Mouse (Mus musculus) E14TG2a.4 (cell line): ENCODE results near the gene Gm20388.

Experiments used
- H3K27me3 ChIP-seq: 2 replicates; pipeline ENCODE4 v1.6.1; 2014; ENCODE audit warnings: low read length, control low read depth; ENCODE audit not compliant: insufficient read depth
- H3K36me3 ChIP-seq: 2 replicates; pipeline ENCODE4 v1.6.1; 2014; ENCODE audit warnings: low read length, control low read depth; ENCODE audit not compliant: insufficient read depth
- H3K4me1 ChIP-seq: replicated peaks from 2 replicates; pipeline ENCODE4 v1.6.1; 2014; ENCODE audit warnings: low read depth, low read length, control low read depth
- H3K4me3 ChIP-seq: replicated peaks from 2 replicates; pipeline ENCODE4 v1.5.1; 2014; ENCODE audit warnings: mild to moderate bottlenecking, low read length
- H3K9me3 ChIP-seq: 2 replicates; pipeline ENCODE4 v1.6.1; 2014; ENCODE audit warnings: low read length, control low read depth
- CTCF ChIP-seq: conservative IDR thresholded peaks from 2 replicates; pipeline ENCODE4 v1.5.1; 2014; ENCODE audit warnings: low read length
- NANOG ChIP-seq: IDR thresholded peaks from 2 replicates; pipeline ENCODE4 v1.6.1; 2014; ENCODE audit warnings: borderline replicate concordance, low read length, mixed read lengths
- POU5F1 ChIP-seq: IDR thresholded peaks from 2 replicates; pipeline ENCODE4 v1.6.1; 2014; ENCODE audit warnings: low read length, borderline replicate concordance

Gene Gm20388

GRCm38 (mm10) chr8:119911258-119911962, 769 bp downstream of the Gm20388 start:
- TF ChIP-seq POU5F1 (no peak), NANOG (no peak), CTCF (no peak)
- Histone ChIP-seq H3K4me1 (peaks cover 81% of the 10 kb centered on the region), H3K9me3 (no peaks in the 10 kb centered on the region), H3K27me3 (no peaks in the 10 kb centered on the region), H3K36me3 (peaks cover 28% of the 10 kb centered on the region), H3K4me3 (peak overlapping the region; percentile 96)

- no peak for TF ChIP-seq POU5F1
- TF ChIP-seq CTCF = no peak
- TF ChIP-seq NANOG = no peak
- H3K27me3 ChIP-seq = no peaks in the 10 kb centered on the region
- H3K9me3 ChIP-seq = no peaks in the 10 kb centered on the region
- H3K36me3 ChIP-seq = peaks cover 41% of the 10 kb centered on the region
- peak overlapping the region; percentile 96 for H3K4me3 ChIP-seq
- H3K4me1 ChIP-seq = peaks cover 83% of the 10 kb centered on the region
These were observed 2.0 kb downstream of the Gm20388 start for GRCm38 (mm10) chr8:119912643-119913042.

- Histone ChIP-seq H3K9me3 (no peaks in the 10 kb centered on the region), H3K36me3 (peaks cover 46% of the 10 kb centered on the region), H3K27me3 (no peaks in the 10 kb centered on the region), H3K4me3 (peak overlapping the region; percentile 96), H3K4me1 (peaks cover 83% of the 10 kb centered on the region)
- TF ChIP-seq NANOG (no peak), POU5F1 (no peak), CTCF (no peak)
These were observed 2.5 kb downstream of the Gm20388 start for GRCm38 (mm10) chr8:119913181-119913580.

GRCm38 (mm10) chr8:119914161-119914560, 3.5 kb downstream of the Gm20388 start:
- H3K9me3 ChIP-seq = no peaks in the 10 kb centered on the region
- peaks cover 82% of the 10 kb centered on the region for H3K4me1 ChIP-seq
- H3K4me3 ChIP-seq = peak overlapping the region; percentile 96
- TF ChIP-seq CTCF (no peak), POU5F1 (no peak), NANOG (no peak)
- H3K27me3 ChIP-seq = no peaks in the 10 kb centered on the region
- peaks cover 54% of the 10 kb centered on the region for H3K36me3 ChIP-seq

- Histone ChIP-seq H3K27me3 (no peaks in the 10 kb centered on the region), H3K4me3 (peak overlapping the region; percentile 96), H3K36me3 (peaks cover 62% of the 10 kb centered on the region), H3K9me3 (no peaks in the 10 kb centered on the region), H3K4me1 (peaks cover 82% of the 10 kb centered on the region)
- no peak for TF ChIP-seq POU5F1
- TF ChIP-seq NANOG = no peak
- no peak for TF ChIP-seq CTCF
These were observed 4.7 kb downstream of the Gm20388 start for GRCm38 (mm10) chr8:119915298-119915697.

- peaks cover 92% of the 10 kb centered on the region for H3K4me1 ChIP-seq
- H3K27me3 ChIP-seq = no peaks in the 10 kb centered on the region
- H3K4me3 ChIP-seq = peak overlapping the region; percentile 27
- TF ChIP-seq NANOG (no peak), CTCF (no peak), POU5F1 (no peak)
- no peaks in the 10 kb centered on the region for H3K9me3 ChIP-seq
- peaks cover 73% of the 10 kb centered on the region for H3K36me3 ChIP-seq
These were observed 5.7 kb downstream of the Gm20388 start for GRCm38 (mm10) chr8:119916237-119916892.

GRCm38 (mm10) chr8:119917415-119917814, 6.8 kb downstream of the Gm20388 start:
- TF ChIP-seq CTCF (no peak), NANOG (no peak), POU5F1 (no peak)
- Histone ChIP-seq H3K36me3 (peaks cover 79% of the 10 kb centered on the region), H3K4me3 (no peak overlapping the region), H3K4me1 (peaks cover 94% of the 10 kb centered on the region), H3K9me3 (no peaks in the 10 kb centered on the region), H3K27me3 (no peaks in the 10 kb centered on the region)

GRCm38 (mm10) chr8:119918155-119918567, 7.5 kb downstream of the Gm20388 start:
- no peak overlapping the region for H3K4me3 ChIP-seq
- peaks cover 82% of the 10 kb centered on the region for H3K36me3 ChIP-seq
- peaks cover 92% of the 10 kb centered on the region for H3K4me1 ChIP-seq
- no peaks in the 10 kb centered on the region for H3K9me3 ChIP-seq
- no peaks in the 10 kb centered on the region for H3K27me3 ChIP-seq
- no peak for TF ChIP-seq NANOG
- no peak for TF ChIP-seq POU5F1
- TF ChIP-seq CTCF = no peak

GRCm38 (mm10) chr8:119923259-119923658, 12.6 kb downstream of the Gm20388 start:
- Histone ChIP-seq H3K4me3 (0 out of 2 replicates have a peak overlapping the region, but pooled peaks have one; percentile 13), H3K27me3 (no peaks in the 10 kb centered on the region), H3K36me3 (peaks cover 89% of the 10 kb centered on the region), H3K4me1 (peaks cover 93% of the 10 kb centered on the region), H3K9me3 (no peaks in the 10 kb centered on the region)
- no peak for TF ChIP-seq NANOG
- TF ChIP-seq POU5F1 = no peak
- TF ChIP-seq CTCF = no peak
